Mouse (Mus musculus): ENCODE results near the gene Nek4.

Gene Nek4

GRCm38 (mm10) chr14:30951154-30951825 is at the start of gene Nek4:
Nek4 (plus strand) TSS chr14:30951377.
- DNase-seq: peak; percentile 88 to 93

GRCm38 (mm10) chr14:30902628-30903027 is 48.5 kb upstream of the Nek4 start:
- DNase-seq: no peak

GRCm38 (mm10) chr14:30903036-30903435 is 48.1 kb upstream of the Nek4 start:
- no peak for DNase-seq

- DNase-seq: no peak
Measured at GRCm38 (mm10) chr14:30904307-30904706, 46.9 kb upstream of the Nek4 start.

- no peak for DNase-seq
Measured at GRCm38 (mm10) chr14:30906001-30906400, 45.2 kb upstream of the Nek4 start.

GRCm38 (mm10) chr14:30907814-30908265 is 43.3 kb upstream of the Nek4 start:
- peak in 1 of 2 experiments; percentile 8 for DNase-seq

GRCm38 (mm10) chr14:30911141-30911540 is 40.0 kb upstream of the Nek4 start:
- no peak for DNase-seq

- no peak for DNase-seq
Measured at GRCm38 (mm10) chr14:30912641-30913040, 38.5 kb upstream of the Nek4 start.

GRCm38 (mm10) chr14:30913404-30913803 is 37.8 kb upstream of the Nek4 start:
- DNase-seq: no peak

GRCm38 (mm10) chr14:30916516-30916915 is 34.7 kb upstream of the Nek4 start:
- no peak for DNase-seq

- no peak for DNase-seq
Measured at GRCm38 (mm10) chr14:30922053-30922670, 29.0 kb upstream of the Nek4 start.

- no peak for DNase-seq
Measured at GRCm38 (mm10) chr14:30923375-30924105, 27.6 kb upstream of the Nek4 start, which contains the start of gene Itih3. Itih3 (minus strand) TSS chr14:30923760.

- no peak for DNase-seq
Measured at GRCm38 (mm10) chr14:30925492-30925891, 25.7 kb upstream of the Nek4 start.

- no peak for DNase-seq
Measured at GRCm38 (mm10) chr14:30930386-30930785, 20.8 kb upstream of the Nek4 start.

- no peak for DNase-seq
Measured at GRCm38 (mm10) chr14:30933351-30933750, 17.8 kb upstream of the Nek4 start.

- DNase-seq: no peak
Measured at GRCm38 (mm10) chr14:30942254-30942653, 8.9 kb upstream of the Nek4 start.

- DNase-seq: no peak
Measured at GRCm38 (mm10) chr14:30943038-30943437, 8.1 kb upstream of the Nek4 start, which contains the start of gene Itih1. Itih1 (minus strand) TSS chr14:30943289.

GRCm38 (mm10) chr14:30943860-30944674 is 7.1 kb upstream of the Nek4 start:
- DNase-seq: peak in 1 of 2 experiments; percentile 59

GRCm38 (mm10) chr14:30944745-30945144 is 6.4 kb upstream of the Nek4 start:
- no peak for DNase-seq

- no peak for DNase-seq
Measured at GRCm38 (mm10) chr14:30949986-30950385, 1.2 kb upstream of the Nek4 start.

GRCm38 (mm10) chr14:30958517-30958916 is 7.3 kb downstream of the Nek4 start:
- DNase-seq: no peak

- DNase-seq: no peak
Measured at GRCm38 (mm10) chr14:30959031-30959430, 7.9 kb downstream of the Nek4 start.

GRCm38 (mm10) chr14:30960366-30960765 is 9.2 kb downstream of the Nek4 start:
- DNase-seq: no peak
